Mouse (Mus musculus) ES-Bruce4 (cell line): Measurements from ENCODE around the gene Rpl41. TPM values are rescaled to one million over a fixed set of nuclear protein-coding genes. Genes with fewer than 3 reads are reported as not detected.

Source experiments
- H3K27ac ChIP-seq: 2 replicates; pipeline ENCODE4 v1.5.1; 2012; ENCODE audit warnings: low read length, inconsistent platforms; ENCODE audit not compliant: insufficient read depth
- H3K27me3 ChIP-seq: 2 replicates; pipeline ENCODE4 v1.6.1; 2012; ENCODE audit warnings: mild to moderate bottlenecking, low read length, inconsistent platforms; ENCODE audit not compliant: control insufficient read depth, poor library complexity, insufficient read depth, severe bottlenecking
- H3K36me3 ChIP-seq: 2 replicates; pipeline ENCODE4 v1.6.1; 2012; ENCODE audit warnings: inconsistent platforms, mild to moderate bottlenecking, low read length, moderate library complexity; ENCODE audit not compliant: control insufficient read depth, poor library complexity, insufficient read depth, severe bottlenecking
- H3K4me1 ChIP-seq: one replicate; pipeline ENCODE4 v1.8.1; 2011; ENCODE audit warnings: low read length; ENCODE audit not compliant: control insufficient read depth, insufficient read depth
- H3K4me3 ChIP-seq: 2 replicates; pipeline ENCODE4 v1.5.1; 2011; ENCODE audit warnings: low read depth, mild to moderate bottlenecking, low read length
- H3K9ac ChIP-seq: 2 replicates; pipeline ENCODE4 v1.6.1; 2012; ENCODE audit warnings: low read depth, mild to moderate bottlenecking, inconsistent platforms; ENCODE audit not compliant: poor library complexity, severe bottlenecking
- H3K9me3 ChIP-seq: replicated peaks from 2 replicates; pipeline ENCODE4 v1.6.1; 2012; ENCODE audit warnings: mild to moderate bottlenecking, low read length, inconsistent platforms; ENCODE audit not compliant: control insufficient read depth, poor library complexity, insufficient read depth, severe bottlenecking
- CTCF ChIP-seq: IDR thresholded peaks from one replicate; pipeline ENCODE4 v1.8.1; 2011; ENCODE audit warnings: low read depth, low read length
- EP300 ChIP-seq: IDR thresholded peaks from 2 replicates; pipeline ENCODE4 v1.6.1; 2011; ENCODE audit warnings: low read depth, low read length; ENCODE audit not compliant: insufficient read depth
- POLR2A ChIP-seq: IDR thresholded peaks from one replicate; pipeline ENCODE4 v1.8.1; 2011; ENCODE audit warnings: low read length; ENCODE audit not compliant: insufficient read depth
- polyA plus RNA-seq: library from polyadenylated mRNA; stranded (reverse); fragments of >200 nt; gene quantifications from 2 replicates; pipeline ENCODE4 v1.2.4, GENCODE M21; 2011; ENCODE audit warnings: low read depth; ENCODE audit not compliant: missing spikeins, insufficient read depth, insufficient read length

Rpl41 gene
- polyA plus RNA-seq, 1 experiment, result 3,978 TPM

DNA sequence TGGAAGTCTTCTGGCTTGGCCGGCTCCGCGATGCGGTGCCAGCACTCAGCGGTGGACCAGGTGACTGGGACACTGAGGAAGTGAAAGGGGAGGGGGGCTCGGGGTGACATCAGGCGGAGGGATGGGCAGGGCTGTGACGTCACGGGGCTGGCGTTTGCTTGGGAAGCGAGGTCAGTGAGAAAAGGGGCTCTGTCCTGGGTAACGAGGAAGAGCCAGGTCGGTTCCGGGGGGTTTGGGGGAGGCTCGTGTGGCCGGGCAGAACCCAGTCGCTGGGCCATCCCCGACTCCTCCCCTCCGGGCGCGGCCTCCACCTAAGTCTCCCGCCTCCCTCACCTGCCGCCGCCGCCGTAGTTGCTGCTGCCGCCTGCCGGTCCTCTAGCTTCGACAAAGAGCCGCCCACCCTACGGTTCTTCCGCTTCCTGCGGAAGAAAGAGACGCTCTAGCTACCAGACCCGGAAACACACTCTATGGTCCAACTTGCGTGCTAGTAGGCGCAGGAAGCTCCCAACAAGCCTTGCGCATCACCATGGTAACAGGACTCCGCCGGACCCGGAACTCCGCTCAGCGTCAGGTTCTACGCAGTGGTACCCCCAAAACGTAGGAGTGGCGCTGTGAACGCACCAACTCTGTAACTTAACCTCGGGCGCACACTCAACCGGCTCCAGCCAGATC, 1.6 kb downstream of the Rpl41 start, which contains the start of gene Zc3h10:
TSS of gene Zc3h10 (minus strand) at position 414 of the 672 bp plus-strand sequence.
- Histone ChIP-seq H3K4me1 (no peaks in the 10 kb centered on the region), H3K9me3 (no peaks in the 10 kb centered on the region), H3K4me3 (peak within 1 kb of the TSS; percentile 87), H3K27ac (peak within 1 kb of the TSS; percentile 96), H3K9ac (peak within 1 kb of the TSS; percentile 100), H3K36me3 (peaks cover 36% of the 10 kb centered on the region), H3K27me3 (no peaks in the 10 kb centered on the region)
- TF ChIP-seq POLR2A (peak; percentile 96), EP300 (peak; percentile 59; the same call in 1 of the 2 replicates), CTCF (peak; percentile 13)

DNA sequence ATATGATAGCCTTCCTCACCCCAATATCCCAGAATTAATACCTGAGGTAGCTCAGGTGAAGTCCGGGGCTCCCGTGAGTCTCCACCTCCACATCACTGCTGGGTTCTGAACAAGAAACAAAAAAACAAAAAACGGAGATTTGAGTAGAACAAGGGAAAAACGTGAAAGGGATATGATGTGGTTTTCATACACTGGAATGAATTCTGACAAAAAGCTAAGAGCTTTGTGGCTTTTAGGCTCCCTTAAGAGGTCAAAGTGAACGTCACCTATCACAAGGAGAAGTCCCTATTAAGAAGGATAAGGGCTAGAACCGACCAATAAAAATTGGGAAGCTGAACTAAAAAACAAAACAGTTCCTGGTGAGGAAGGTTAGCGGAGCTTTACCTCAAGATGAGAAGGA, 2.3 kb downstream of the Rpl41 start:
- Histone ChIP-seq H3K9ac (peak overlapping the region; percentile 100), H3K4me3 (peak overlapping the region; percentile 87), H3K4me1 (no peaks in the 10 kb centered on the region), H3K27ac (peak overlapping the region; percentile 64), H3K9me3 (no peaks in the 10 kb centered on the region), H3K27me3 (no peaks in the 10 kb centered on the region), H3K36me3 (peaks cover 40% of the 10 kb centered on the region)
- TF ChIP-seq EP300, result no peak
- TF ChIP-seq POLR2A, result no peak

DNA sequence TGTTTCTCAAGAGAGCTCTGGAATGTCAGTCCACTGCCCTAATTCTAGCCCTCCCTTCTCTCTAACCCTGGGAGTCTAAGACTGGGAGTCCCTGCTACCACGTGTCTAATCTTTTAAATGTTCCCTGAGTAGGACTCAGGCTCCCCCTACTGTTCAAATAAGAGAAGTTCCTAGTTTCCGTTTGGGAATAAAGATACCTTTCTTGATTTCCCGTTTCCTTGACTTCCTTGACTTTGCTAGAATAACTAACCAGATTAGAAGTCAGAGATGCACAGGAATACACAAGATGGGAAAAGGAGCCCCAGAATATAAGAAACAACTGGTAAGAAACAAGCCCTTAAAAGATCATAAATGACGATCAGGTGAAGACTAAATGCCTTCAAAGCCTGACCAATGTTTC, 2.7 kb downstream of the Rpl41 start:
- H3K36me3 ChIP-seq, result peaks cover 40% of the 10 kb centered on the region
- no peaks in the 10 kb centered on the region for H3K27me3 ChIP-seq
- peak overlapping the region; percentile 64 for H3K27ac ChIP-seq
- H3K9ac ChIP-seq, result peak overlapping the region; percentile 100
- TF ChIP-seq EP300, result no peak
- TF ChIP-seq POLR2A, result no peak
- TF ChIP-seq CTCF, result no peak
- no peaks in the 10 kb centered on the region for H3K4me1 ChIP-seq
- no peaks in the 10 kb centered on the region for H3K9me3 ChIP-seq
- H3K4me3 ChIP-seq, result peak overlapping the region; percentile 87

DNA sequence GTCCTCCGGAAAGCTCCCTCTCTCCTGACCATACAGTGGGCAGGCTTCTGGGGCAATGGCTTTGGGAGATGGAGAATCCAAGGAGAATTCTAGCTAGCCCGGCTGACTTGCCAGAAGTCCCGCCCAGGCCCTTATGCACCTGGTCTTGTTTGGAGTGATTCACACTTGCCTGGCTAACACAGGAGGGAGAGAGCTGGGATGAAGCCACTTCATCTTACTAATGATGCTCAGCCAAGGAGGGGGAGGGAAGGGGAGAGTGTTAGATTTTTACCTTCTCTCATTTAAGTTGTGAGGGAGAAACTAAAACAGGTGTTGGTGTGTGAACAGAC, 3.6 kb downstream of the Rpl41 start:
- Histone ChIP-seq H3K4me1 (no peaks in the 10 kb centered on the region), H3K27ac (no peak overlapping the region), H3K36me3 (peaks cover 40% of the 10 kb centered on the region), H3K4me3 (no peak overlapping the region), H3K27me3 (no peaks in the 10 kb centered on the region), H3K9ac (peak overlapping the region; percentile 100), H3K9me3 (no peaks in the 10 kb centered on the region)
- TF ChIP-seq CTCF (no peak), EP300 (no peak), POLR2A (no peak)

DNA sequence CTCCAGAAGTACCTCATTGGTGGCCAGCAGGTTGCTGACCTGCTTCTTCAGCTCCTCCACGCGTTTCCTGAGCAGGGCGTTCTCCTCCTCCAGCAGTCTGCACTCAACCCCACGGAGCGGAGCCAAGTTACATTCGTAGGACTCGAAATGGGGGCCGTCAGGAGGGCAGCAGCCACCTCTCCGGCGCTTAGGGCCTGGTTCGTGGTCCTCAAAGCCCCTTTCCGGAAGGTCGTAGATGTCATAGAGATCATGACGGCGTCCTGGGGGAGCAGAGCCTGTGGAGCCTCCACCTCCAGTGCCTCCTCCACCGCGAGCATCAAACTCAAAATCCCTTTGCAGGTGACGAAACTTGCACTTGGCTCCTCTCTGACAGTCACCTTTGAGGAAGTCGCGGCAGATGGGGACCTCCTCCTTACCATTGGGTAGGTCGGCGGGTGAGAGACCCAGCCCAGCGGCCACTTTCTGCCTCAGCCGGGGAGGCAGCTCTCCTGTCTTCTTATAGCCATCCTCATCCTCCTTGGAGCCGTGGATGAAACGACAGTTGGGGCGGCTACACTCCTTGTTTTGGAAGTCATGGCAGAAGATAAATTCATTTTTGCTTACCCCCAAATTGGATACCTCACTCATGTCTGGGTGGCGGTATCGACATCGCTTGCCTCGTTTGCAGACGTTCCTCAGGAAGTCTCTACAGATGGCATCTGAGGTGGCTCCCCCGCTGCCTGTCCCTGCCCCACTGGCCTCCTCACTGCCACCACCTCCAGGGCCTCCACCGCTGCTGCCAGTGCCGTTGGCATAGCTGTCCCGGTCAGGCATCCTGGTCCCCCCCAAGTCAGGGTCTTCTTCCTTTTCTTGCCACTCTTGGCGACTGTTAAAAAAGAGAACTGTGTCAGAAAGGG, 4.2 kb downstream of the Rpl41 start:
- H3K9ac ChIP-seq, result peak overlapping the region; percentile 100; the same call in 1 of the 2 replicates
- no peaks in the 10 kb centered on the region for H3K9me3 ChIP-seq
- H3K4me3 ChIP-seq, result no peak overlapping the region
- no peak for TF ChIP-seq EP300
- no peak for TF ChIP-seq CTCF
- TF ChIP-seq POLR2A, result no peak
- H3K27me3 ChIP-seq, result no peaks in the 10 kb centered on the region
- H3K27ac ChIP-seq, result no peak overlapping the region
- peaks cover 40% of the 10 kb centered on the region for H3K36me3 ChIP-seq
- H3K4me1 ChIP-seq, result no peaks in the 10 kb centered on the region

DNA sequence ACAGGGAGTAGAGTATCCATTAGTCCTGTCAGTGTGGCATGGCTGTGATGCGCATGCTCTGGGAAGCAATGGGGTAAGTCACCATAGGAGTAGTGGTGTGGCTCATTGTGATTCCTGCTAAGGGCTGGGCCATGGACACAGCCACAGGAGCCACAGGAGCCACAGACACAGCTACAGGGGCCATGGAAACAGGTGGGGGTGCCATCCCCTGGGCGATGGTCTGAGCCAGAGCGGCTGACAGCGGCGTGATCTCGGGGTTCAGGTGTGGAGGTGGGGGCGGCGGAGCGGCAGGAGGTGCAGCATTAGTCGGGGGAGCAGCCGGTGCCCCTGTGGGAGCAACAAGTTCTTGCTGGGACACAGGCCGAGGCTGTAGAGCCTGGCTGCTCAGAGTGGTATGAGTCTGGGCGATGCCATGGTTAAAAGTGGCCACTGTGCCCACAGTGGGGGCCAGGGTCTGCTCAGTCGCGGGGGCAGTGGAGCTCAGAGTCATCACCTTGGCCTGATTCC, 4.9 kb downstream of the Rpl41 start:
- Histone ChIP-seq H3K36me3 (peaks cover 40% of the 10 kb centered on the region), H3K9ac (no peak overlapping the region), H3K9me3 (no peaks in the 10 kb centered on the region), H3K27ac (no peak overlapping the region), H3K4me3 (no peak overlapping the region), H3K27me3 (no peaks in the 10 kb centered on the region), H3K4me1 (no peaks in the 10 kb centered on the region)
- TF ChIP-seq EP300 (no peak), CTCF (no peak), POLR2A (no peak)
